Mouse (Mus musculus) erythroid progenitor cell, adult 5-6 weeks (primary cell): ENCODE measurements around the gene Btg1. TPM values are rescaled to one million over a fixed set of nuclear protein-coding genes. Genes with fewer than 3 reads are reported as not detected.
A peak's percentile ranks its signal among the peaks of the same experiment; 100 is the strongest.

Source experiments
- ATAC-seq: replicated peaks from 2 replicates; pipeline ENCODE4 v1.8.0; 2016; ENCODE audit warnings: moderate number of reproducible peaks, mild to moderate bottlenecking, moderate TSS enrichment, inconsistent platforms; ENCODE audit not compliant: poor library complexity, low FRiP score, severe bottlenecking
- total RNA-seq, 2 experiments: library from RNA; stranded (forward) in 1 of 2; stranded (reverse) in 1 of 2; fragments of 150-400 nt in 1 of 2; fragments of 186-747, 209-891 nt in 1 of 2; gene quantifications; 2 replicates each; pipeline versions ENCODE4 v1.2.3 to v1.2.4; 2015 to 2017; ENCODE audit warnings: low replicate concordance in 2 of 2

Gene Btg1
- total RNA-seq (2015; ENCODE audit: low replicate concordance) (40.4 and 46.1 TPM in 2 replicates), total RNA-seq (2017; ENCODE audit: low replicate concordance) (27.8 and 34.9 TPM in 2 replicates)

DNA sequence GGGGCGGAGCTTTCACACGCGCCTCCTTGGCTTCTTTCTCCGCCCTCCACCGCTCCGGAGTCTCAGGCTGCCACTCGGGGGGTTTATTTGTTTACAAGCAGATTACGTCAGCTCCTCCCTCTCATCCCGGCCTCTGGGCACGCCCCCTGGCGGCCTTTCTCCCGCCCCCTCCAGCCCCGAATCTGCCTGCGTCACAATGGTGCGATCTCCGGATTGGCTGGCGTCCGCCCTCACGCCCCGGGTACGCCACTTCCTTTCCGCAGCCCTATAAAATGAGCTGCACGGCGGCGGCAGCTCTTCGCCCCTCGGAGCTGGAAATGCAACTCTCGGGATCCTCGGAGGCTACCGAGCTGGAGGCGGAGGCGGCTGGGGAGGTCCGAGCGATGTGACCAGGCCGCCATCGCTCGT, at the start of gene Btg1:
Gene Btg1, plus strand, starts transcription at position 298 of the 408 bp plus-strand sequence.
- ATAC-seq: peak; percentile 89

DNA sequence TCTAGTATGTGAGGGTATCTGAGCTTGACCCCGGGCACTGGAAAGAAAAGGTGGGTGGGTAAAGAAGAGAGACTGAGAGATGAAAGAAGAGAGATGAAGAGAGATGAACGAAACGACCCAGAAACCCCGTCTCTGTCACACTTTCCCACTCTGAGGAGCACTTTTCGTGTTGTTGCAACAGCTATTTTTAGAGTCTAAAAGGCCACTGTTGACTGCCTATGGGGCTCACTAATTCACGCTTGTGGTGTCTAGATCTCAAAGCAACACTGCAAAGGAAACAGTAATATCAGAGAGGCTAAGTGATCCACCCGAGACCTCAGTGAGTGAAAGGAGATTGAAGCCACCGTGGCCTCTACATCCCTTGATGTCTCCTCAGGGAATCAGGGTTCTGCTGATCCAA, 47.3 kb upstream of the Btg1 start:
- no peak for ATAC-seq

DNA sequence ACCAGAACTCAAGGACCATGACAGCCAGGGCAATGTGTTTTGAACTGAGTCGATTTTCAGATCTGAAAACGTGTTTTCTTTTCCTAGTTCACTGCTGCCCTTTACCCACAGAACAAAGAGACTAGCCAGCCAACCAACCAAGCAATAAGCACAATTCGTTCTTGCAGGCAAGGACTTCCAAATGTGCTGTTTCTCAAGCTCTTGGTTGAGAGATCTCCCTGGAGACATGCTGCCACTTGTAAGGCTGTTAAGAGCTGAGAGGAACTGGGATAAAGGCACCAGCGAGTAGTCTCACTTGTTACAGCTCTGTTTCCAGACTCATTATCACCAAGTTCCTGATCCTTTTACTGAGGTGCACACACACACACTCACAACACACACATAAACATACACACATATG, 45.6 kb upstream of the Btg1 start:
- ATAC-seq: no peak

DNA sequence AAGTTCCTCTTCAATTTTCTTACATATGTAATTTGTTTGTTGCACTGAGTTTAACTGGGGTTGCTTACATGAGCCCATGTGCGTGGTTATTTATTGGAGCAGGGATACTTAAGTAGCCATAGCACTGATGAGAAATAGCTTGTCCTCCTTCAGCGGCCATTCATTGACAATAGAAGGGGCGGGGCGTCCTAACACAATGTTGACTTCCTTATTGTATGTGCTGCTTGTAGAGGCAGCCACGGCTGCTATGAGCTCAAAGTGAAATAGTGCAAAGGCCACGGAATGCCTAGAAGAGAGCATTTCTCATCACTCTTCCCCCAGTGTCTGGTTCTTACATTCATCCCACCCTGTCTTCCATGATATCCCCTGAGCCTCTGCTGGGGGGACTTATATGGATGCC, 42.0 kb upstream of the Btg1 start:
- ATAC-seq: no peak

DNA sequence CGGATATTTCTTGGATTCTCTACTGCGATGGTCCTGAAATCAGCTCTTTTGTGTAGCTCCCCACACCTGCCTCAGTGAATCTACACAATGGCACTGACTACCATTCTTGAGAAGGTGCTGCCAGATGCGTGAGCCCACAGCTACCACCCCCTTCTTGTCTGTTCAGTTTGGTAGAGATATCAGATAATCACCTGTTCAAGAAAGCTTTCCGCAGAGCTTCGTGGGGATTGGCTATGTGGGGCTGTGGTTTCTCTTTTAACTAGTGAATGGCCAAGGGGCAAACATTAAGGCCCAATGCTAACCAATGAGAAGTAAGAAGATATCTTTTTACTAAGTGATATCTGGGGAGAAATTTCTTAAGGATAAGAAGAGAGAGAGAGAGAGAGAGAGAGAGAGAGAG, 41.5 kb upstream of the Btg1 start:
- no peak for ATAC-seq

DNA sequence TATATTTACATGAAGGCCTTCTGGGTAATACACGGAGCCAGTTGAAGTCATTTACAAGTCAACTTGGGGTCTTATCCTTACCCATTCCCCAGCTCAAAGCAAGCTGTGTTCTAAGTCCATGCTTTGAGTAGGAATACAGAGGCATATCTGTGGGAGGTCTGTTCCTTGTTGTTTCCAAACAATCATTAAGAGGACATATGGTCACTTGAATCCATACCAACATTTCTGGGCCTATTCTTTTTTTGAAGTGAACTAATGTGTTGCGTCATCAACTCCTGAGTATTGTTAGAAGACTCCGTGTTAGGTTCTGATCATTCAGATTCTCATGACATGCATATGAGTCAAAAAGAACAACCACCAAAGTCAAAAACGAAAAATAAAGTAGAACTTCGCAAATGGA, 37.9 kb upstream of the Btg1 start:
- ATAC-seq: no peak

DNA sequence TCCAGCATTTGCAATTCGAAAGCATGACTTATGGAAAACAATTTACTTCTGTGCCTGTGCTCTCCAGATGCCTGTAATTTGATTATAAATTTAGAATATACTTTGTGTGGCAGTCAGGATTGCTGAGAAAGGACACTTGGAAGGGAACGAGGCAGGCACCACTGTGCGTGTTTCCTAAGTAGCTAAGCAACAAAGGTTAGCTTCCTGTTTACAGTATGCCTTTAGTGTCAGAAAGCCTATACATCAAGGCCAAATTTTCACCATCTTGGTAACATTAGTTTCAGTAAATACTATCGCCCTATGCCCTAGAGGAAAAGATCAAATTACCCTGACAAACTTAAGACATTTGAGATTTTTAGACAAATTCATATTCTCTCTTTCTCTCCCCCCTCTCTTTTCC, 37.4 kb upstream of the Btg1 start:
- ATAC-seq: no peak

DNA sequence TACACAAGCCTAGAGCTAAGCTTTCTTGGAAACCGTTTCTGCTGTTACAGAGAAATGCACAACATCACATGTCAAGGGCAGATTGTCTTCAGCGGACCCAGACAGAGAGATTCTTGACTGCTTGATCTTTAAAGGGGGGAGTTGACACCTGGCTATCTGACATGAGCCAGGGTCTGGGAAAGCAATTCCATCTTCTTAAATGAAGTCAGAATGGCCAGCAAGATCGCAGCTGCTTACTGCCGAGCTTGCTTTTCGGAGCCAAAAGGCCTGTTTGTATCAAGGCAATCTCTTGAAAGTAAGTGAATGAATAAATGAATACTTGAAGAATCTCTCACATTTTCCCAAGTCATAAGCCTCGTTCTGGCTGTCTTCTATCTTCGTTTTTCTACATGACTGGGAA, 36.6 kb upstream of the Btg1 start:
- no peak for ATAC-seq

DNA sequence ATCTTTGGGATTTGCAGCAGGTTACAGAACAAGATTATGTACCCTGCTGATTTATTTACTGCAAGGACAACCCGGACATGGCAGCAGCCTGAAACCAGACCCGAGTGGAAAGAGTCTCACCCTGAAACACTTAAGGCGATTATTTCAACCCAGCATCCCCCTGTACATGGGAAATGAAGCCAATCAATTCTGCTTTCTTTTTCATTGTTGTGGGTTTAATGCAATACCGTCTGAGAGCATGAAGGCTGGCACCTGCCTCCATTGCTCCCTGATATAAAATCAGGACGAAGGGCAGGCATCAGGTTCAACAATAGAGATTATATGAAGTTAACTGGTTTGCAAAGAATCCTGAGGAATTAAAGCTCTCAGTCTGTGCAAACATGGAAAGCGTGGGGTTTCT, 35.6 kb upstream of the Btg1 start:
- ATAC-seq: no peak

DNA sequence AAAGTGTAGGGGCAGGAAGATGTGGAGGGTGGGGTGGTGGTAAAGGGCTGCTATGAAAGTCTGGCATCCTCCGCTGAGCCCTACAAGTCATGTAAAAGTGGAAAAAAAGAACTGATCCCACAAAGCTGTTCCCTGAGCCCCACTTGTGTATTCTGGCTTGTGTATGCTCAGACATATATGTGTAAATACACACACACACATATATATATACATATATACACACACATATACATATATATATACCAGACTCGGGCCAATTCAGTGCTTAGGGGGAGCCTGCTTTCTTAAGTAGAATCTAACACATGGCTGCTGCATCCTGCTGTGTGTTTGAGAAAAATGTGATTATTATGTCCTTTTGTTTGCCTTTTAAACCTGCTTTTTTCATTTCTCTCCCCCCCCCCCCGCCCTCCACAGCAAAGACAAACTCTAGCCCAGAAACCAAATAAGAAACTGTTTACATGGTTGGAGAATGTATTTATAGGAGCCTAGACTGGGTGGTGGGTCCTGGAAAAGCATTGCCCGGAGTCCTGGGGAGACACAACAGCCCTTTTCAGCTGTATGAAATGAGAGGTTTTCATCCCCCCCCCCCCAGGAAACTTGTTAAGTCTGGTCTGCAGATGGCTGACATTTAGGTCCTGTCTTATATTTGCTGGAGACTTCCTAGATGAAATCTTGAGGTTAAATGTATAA, 30.5 kb upstream of the Btg1 start:
- no peak for ATAC-seq

DNA sequence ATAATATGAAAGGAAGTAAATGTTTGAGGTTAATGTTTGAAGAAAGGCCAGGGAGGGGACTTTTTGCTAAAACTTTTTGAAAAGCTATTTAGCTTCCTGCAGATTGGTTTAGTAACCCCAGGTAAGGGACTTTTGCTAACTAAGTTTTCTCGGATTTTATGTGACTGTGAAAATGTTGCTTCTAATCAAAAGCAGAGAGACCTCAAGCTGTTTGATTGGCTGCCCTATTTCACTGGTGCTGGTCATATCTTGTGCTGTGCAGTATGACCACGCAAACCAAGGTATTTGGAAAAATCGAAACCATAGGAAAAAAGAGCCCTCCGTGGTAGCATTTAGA, 30.0 kb upstream of the Btg1 start:
- ATAC-seq: no peak

DNA sequence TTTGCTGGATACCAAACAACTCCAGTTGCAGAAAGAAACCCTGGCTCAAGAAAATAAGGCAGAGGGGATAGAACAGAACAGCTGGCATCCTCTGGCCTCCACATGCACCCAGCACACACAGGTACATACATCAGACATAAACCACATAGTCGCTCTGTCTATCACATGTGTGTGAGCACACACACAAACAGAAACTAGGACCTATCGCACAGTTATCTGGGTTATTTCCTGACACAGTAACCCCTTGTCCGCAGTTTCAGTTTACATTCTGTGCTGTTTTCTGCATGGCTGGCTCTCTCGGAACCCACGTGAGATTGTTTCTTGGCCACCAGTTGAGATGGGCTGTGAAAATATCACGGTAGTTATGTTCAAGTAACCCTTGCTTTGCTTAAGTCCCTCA, 28.6 kb upstream of the Btg1 start:
- ATAC-seq: no peak

DNA sequence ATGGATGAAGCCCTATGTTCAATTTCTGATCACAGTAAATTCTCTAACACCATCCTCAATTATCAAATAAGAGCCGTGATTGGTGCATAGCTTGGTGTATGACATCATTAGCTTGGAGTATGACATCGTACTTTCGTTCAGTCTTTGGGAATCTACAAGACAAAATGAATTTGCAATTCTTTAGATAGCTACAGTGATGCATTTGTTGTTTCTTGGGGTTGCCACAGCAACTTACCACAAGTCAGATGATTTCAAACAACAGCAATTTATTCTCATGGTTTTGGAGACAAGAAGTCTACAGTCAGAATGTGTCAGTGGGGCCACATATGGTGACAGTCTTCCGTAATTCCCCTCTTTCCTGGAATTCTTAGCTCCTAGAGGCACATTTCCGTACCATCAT, 27.0 kb upstream of the Btg1 start:
- no peak for ATAC-seq

DNA sequence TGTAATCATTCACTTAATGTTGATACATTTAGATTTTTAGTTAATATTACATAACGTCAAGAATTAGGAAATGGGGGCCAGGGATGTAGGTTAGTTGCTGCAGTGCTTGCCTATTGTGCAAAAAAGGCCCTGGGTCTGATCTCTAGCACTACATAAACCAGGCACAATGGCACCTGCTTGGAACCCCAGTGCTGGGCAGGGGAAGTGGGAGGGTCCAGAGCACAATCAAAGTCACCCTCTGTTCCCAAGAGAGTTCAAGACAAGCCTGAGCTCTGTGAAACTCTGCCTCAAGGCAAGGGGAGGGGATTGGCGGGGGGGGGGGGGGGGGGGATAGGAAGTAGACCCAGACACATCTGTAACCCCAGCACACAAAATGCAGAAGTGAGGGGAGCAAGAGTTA, 24.7 kb upstream of the Btg1 start:
- no peak for ATAC-seq

DNA sequence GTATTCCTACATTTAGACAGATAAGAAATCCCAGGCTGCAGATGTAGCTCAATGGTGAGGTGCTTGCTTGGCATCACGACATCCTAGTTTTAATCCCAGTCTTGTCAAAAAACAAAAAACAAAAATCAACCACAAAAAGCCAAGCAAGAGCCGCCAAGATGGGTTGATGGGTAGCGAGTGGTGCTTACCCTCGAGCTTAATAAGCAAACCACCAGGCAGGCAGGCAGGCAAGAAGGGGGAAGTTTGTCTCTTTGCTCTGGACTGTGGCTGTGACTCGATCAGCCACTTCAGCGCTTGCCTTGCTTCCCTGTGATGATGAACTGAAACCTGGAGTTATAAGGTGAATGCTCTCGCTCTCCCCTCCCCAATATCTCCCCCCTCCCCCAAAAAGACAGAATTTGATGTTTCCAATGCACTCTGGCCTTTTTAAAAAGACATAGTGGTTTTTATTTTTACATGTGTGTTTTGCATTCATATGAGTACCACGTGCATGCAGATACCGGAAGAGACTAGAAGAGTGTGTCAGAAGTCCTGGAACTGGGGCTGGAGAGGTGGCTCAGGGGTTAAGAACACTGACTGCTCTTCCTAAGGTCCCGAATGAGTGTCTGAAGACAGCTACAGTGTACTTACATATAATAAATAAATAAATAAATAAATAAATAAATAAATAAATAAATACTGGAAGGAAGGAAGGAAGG, 21.2 kb upstream of the Btg1 start:
- no peak for ATAC-seq

DNA sequence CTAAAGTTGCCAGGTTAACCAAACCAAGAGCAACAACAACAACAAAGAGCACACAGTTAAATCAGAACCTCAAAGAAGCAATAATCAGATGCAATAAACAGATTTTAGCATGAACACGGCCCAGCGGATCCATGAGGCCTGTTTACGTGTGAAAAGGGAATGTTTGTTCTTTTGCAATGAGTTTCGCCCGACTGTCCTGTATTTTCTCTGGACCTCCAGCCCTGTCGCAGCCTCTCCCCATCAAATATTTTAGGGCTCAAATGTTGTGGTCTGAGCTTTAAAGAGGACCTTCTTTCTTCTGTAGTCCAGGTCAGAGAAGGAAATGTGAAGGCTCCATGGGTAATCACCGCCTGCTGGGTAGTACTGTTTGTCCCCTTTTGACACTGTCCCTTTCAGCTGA, 20.4 kb upstream of the Btg1 start:
- no peak for ATAC-seq

DNA sequence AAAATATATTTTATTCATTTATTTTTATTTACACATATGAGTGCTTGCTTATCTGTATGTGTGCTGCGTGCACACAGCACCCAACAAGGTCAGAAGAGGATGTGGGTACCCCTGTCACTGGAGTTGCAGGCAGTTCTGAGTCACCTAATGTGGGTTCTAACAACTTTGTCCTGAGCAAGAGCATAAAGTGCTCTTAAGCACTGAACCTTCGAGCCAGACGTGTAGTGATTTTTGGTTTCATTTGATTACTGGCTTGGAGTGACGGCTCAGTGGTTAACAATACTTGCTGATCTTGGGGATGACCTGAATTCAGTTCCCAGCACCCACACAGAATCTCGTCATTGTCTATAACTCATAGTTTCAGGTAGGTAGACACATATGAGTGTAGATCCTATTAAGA, 17.2 kb upstream of the Btg1 start:
- ATAC-seq: no peak

DNA sequence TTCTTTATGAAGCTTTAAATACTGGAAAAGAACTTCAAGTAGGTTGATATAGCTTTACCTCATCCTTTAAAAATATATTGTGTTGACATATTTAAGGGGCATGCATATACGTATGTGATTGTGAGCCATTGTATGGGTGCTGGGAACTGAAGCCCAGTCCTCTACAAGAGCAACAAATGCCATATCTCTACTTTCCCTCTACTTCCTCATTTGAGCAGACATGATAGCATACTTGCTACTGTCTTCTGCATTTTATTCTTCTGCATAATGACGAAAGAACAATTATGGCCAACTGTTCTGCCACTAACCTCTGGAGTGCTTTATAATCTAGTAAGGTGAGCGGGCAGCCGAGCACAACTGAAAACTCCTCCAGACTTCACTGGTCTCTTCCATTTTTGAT, 15.1 kb upstream of the Btg1 start:
- ATAC-seq: no peak

DNA sequence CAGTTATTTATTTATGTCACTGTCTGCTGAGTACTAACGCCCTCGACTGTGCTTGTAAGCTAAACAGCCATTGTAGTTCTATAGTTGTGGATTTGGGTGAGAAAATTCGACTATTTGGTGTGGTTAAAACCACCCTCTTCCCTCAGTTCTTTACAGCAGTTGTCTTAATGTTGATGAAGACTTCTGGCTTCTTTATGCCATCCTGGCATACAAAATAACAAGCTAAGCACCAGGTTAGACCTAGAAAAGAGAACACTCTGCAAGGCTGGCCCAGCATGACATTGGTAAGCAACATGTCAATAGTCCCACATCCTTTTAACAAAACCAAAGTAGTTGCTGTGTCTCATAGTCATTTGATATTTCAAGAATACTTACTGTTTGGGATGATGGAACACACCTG, 14.5 kb upstream of the Btg1 start:
- no peak for ATAC-seq

DNA sequence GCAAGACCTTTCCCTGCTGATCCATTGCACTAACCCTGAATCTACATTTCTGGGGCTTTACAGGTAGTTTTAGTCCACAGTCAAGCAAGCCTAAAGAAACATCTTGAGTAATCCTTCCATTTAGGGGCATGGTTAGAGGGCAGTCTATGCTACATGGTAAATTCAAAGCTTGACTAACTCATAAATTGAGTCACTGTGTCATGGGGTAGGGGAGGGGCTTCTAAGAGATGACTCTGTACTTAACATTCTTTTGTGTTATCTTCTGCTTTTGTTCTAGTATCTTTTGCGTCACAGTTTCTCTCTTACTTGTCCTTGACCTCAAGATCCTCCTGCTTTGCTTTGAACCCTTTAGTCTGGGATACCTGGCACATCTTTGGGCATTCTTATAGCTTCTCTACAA, 11.6 kb upstream of the Btg1 start:
- ATAC-seq: no peak

DNA sequence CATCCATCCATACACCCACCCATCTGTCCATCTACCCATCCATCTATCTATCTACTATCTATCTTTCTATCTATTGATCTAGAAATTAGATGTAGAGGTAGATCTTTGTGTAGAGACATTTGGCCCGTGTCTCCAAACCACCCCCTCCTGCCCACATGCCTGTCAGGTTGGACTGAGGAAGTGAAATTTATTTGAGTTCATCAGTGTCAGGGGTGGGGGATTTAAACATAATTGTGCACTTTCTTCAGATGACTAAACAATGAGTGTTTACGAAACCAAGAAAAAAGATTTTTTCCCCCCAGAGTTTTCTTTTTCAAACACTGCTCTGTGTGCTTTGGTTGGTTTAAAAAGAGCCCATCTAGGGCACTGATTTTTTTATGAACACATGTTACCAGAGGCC, 10.9 kb upstream of the Btg1 start:
- ATAC-seq: no peak

DNA sequence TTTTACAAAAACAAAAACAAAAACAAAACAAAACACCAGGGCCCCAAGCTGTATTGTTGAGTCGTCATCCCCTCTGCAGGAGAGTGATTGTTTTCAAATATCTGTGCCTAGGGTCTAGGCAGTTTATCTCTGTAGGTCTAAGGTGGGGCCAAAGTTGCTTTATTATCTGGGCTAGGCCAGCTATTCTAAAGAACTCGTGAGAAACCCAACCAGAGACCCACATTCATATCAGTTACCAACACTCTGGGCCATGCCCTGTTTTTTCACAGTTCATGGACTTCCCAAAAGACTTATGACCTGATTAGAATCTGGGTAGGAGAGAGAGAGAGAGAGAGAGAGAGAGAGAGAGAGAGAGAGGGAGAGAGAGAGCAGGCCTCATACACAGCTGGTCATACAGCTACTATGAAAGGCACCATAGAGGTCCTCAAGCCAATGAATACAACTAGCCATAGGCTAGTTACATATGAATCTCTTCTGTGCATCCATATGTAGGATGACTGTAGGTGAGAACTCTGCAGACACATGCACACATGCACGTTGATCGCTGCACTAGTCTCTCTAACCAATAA, 9.1 kb upstream of the Btg1 start:
- ATAC-seq: no peak
